Mouse (Mus musculus): ENCODE data around the gene Klc4.

DNA sequence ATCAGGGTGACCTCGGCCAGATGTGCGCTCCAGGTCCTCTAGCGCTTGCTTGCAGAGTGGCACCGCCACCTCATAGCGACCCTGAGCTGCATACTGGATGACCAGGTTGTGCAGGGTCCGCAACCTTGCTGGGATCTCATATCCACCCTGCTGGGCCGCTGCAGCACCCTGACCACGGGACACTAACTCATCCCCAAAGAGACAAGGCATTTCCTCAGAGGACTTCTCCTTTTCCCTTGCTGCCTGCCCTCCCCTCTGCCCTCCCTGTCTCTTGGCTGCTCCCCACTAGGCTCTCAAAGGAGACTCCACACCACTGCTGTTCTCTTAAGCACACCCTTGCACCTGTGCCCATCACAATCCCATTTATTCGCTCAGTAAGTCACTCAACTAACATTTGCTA is 5.9 kb downstream of the Klc4 start:
- TF ChIP-seq POLR2A (IDR thresholded peaks at IDR 0.05; ENCODE audit: control insufficient read depth, low read depth, low read length), result no peak
- TF ChIP-seq CTCF (IDR thresholded peaks at IDR 0.05; ENCODE audit: control insufficient read depth, insufficient read depth, insufficient replicate concordance, low read depth, low read length), result no peak
